Mouse (Mus musculus) kidney, adult 18-20 months (tissue): ENCODE measurements around the gene Gm20388.

Experiments used
- DNase-seq: peaks from one replicate; pipeline ENCODE4 v3.0.0; 2021

The Gm20388 gene

DNA sequence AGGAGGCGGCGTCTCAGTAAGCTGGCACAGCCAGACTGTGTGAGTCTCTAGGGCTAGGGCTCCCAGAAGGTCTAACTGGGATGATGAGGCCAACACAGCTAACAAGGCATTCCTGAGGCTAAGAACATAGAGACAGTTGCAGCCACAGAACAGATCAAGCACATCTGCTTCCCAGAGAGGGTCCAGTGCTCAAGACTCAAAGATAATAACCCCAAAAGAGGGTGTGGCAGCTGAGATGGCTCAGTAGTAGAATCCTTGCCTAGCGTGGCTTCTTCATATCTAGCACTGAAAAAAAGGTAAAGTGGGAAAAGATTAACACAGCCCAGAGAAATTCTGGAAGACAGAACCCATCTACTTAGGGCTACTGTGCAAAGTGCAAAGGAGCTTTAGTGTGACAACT lies 3045.4 kb downstream of the Gm20388 start:
- DNase-seq = no peak

GRCm38 (mm10) chr8:122960323-122960722 lies 3049.7 kb downstream of the Gm20388 start:
- DNase-seq = no peak

DNA sequence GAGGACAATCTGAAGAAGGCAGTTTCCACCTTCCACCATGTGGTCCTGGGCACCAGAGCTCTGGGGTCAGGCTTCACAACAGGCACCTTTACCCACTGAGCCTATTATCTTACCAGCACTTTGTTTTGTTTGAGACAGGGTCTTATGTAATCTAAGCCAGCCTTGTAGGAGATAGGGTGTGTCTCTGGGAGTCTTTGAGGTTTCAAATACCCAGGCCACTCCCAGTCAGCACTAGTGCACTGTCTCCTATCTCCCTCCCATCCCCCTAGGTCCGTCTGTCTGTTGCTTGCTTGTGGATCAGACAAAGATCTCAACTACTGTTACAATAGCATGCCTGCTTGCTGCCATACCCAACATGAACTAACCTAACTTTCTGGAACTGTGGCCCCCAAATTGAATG lies 3050.3 kb downstream of the Gm20388 start:
- DNase-seq = no peak

DNA sequence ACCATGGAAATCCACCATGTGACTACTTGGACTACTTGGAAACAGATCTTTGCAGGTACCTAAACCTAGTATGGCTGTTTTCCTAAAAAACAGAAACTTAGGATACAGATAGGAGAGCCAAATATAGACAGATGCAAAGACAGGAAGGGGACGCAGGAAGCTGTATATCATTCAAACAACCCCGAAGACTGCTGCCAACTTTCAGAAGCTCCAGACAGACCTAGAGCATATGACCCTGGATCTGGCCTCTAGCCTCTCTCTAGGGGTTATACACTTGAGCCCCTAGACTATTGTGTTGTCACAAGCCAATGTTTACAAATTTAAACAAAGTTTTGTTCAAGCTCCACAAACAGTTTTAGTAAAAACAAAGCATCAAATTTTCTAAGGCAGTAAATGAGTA lies 3050.8 kb downstream of the Gm20388 start:
- DNase-seq = no peak

DNA sequence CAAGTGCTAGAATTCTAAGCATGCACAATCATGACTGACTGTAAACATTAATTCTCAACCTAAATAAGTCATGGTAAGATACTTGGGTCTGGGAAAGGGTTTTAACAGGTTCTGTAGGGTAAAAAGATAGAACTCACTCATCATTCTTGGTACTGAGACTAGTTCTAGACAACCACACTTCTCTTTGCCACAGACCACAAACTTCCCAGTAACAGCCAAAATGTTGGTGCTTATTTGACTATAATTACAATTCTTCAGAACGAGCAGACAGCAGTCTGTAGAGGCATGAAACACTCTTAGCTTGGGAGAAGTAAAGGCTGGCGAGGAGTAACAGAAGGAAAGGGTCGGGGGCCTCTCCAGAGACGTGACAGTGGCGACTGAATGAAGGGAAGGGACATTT lies 3051.4 kb downstream of the Gm20388 start:
- DNase-seq = no peak

DNA sequence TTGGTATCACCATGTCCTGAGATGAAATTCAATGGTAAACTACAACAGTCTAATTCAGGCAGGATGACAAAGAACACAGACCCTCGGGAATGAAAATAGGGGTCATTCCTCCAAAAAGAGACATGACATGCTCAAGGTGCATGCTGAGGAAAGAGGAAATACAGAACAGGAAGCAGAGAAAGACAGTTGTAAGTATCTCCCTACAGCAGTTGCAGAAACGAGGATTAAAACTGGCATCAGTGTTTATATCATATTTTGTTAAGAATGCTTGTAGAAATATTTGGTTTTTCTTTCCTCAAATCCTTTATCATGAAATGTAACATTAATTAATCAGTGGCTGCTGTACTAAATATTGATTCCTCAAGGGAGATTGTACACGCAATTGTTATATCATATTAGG lies 3056.0 kb downstream of the Gm20388 start:
- DNase-seq = no peak

GRCm38 (mm10) chr8:122968145-122968544 lies 3057.5 kb downstream of the Gm20388 start:
- no peak for DNase-seq

DNA sequence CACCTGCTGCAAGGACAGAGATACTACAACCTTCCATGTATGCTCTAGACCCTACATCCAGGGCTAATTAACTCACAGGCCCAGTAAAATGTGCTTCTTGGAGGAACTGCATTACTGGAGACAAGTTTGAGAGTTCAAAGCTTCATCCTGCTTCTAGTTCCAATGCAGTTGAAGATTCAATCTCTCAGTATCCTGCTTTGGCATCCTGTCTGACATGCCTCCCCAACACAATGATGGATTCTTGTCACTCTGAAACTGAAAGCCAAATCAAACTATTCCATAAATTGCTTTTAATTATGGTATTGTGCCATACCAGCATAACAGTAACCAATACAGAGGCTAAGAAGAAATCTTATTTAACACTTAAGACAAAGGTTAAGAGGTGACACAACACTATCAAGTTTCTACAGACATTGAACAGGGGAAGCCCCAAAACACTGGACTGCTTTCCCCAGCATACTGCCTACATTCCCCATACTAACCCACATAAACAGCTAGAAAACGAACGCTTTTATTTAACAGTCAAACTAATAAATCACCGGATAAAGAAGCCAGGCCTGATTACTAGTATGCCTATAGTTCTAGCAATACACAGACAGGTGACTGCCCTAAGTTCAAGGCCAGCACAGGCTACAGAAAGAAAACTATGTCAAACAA lies 3059.5 kb downstream of the Gm20388 start:
- DNase-seq = no peak

- no peak for DNase-seq
Measured at GRCm38 (mm10) chr8:122976046-122976445, 3065.4 kb downstream of the Gm20388 start.

DNA sequence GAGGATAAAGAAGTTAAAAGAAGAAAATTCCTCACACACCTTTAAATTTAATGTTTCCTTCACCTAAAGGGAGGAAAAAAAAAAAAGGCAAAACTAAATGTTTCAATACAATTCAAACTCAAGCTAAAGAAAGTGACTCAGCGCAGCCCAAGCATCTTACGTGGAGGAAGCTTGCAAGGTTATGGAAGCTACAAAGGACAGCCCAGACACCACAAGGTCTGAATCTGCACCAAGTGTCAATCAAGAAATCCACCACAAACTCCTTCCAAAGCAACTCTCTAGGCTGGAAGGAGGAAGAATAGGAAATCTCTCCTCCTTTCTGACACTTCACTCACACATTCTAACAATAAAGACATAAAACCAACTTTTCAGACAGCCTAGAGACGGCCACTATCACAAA lies 3068.8 kb downstream of the Gm20388 start:
- no peak for DNase-seq

- no peak for DNase-seq
Measured at GRCm38 (mm10) chr8:122979865-122980509, 3069.3 kb downstream of the Gm20388 start.

GRCm38 (mm10) chr8:122981646-122982045 lies 3071.0 kb downstream of the Gm20388 start:
- DNase-seq = no peak

GRCm38 (mm10) chr8:122983178-122983942 lies 3072.7 kb downstream of the Gm20388 start:
- DNase-seq = peak; percentile 44

DNA sequence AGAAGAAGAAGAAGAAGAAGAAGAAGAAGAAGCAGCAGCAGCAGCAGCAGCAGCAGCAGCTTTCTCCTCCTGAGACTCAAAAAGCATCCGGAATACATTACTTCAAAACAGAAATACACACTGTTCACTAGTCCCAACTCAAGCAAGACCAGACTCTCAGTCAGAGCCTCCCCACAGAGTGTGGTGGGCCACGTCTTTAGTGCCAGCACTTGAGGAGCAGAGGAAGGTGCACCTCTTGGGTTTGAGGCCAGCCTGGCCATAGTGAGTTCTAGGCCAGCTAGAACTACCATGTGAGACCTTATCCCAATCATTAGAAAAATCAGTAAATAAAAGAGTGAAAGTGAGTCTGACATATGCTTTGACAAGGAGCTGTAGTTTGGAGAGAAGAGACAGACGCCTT lies 3073.5 kb downstream of the Gm20388 start:
- DNase-seq = no peak

GRCm38 (mm10) chr8:122986501-122987184 lies 3076.0 kb downstream of the Gm20388 start:
- no peak for DNase-seq

GRCm38 (mm10) chr8:122987255-122987654 lies 3076.6 kb downstream of the Gm20388 start:
- DNase-seq = no peak

DNA sequence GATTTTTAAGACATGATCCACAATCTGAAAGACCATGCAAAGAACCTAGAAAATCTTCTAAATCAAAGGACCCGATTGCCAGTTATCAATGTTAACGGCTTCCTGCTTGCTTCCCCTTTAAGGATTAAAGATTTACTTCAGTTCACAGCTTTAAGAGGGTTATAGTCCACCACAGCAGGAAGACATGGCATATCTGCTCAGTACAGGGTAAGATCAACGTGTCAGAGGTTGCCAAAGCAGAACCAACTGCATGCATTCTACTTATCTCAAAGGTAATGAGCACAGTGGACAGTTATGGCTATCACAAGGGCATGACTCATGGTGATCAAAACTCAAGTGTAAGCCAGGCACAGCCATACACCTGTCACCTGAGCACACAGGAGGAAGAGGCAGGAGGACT lies 3078.3 kb downstream of the Gm20388 start:
- DNase-seq = no peak

- no peak for DNase-seq
Measured at GRCm38 (mm10) chr8:122989976-122990375, 3079.3 kb downstream of the Gm20388 start.

GRCm38 (mm10) chr8:122991368-122991767 lies 3080.7 kb downstream of the Gm20388 start:
- DNase-seq = no peak

DNA sequence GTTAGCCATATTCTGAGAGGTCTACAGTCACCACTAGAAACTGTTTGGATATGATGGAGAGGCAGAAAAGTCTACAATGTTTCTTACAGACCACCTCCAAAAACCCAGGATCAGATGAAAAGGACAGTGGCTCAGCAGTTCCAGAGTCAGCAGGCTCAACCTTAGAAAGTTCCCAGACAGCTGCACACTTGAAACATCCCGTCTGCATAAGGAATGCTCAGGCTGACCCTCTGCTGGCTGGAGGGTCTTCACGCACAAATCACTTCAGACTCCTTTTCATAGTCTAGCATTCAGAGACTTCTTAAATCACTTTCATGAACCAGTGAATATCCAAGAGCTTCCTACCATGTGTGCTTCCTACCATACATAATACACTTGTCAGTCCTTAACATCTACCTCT lies 3081.7 kb downstream of the Gm20388 start:
- DNase-seq = no peak

DNA sequence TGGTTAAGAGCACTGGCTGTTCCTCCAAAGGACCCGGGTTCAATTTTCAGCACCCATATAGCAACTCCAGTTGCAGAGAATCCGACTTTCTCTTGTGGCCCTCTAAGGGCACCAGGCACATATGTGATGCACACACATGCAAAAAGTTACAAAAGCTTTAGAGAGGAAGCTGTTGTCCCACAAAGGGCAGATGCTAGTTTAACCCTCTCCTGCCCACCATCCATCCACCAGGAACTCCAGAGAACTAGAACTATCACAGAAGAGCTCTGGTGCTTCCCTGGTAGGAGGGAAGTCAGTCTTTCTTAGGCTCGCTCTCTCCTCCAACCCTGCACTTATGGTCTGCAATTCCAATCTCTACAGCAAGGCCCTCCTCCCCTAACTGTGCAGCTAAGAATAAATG lies 3082.4 kb downstream of the Gm20388 start:
- DNase-seq = no peak

- no peak for DNase-seq
Measured at GRCm38 (mm10) chr8:122993740-122994139, 3083.1 kb downstream of the Gm20388 start.

- DNase-seq = no peak
Measured at GRCm38 (mm10) chr8:122997963-122998362, 3087.3 kb downstream of the Gm20388 start.

DNA sequence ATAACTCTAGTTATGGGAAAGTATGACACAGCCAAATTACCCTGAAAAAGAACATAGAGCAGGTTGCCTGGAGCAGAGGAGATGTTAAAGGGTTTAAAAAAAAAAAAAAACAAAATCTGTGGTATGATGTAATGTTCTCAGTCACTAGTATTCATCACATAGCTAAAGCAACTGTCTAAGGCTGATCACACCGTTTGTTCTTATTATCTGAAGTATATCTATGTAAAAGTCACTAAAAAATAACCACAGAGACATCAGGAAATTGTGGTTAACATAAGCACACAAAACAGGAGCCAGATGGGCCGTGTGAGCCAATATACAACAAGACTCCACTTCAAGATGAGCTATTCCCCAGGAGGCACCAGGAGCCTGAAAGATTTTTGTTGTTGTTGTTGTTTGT lies 3089.7 kb downstream of the Gm20388 start:
- DNase-seq = no peak
